Mouse (Mus musculus): ENCODE measurements around the gene Rab43.

GRCm38 (mm10) chr6:87786621-87787020, 25.3 kb downstream of the Rab43 start:
- TF ChIP-seq POLR2A (IDR thresholded peaks at IDR 0.05; ENCODE audit: control insufficient read depth in 1 of 2, insufficient read depth in 1 of 2, low read depth in 1 of 2, low read length in 2 of 2, poor library complexity in 1 of 2): no peak
- no peak for TF ChIP-seq CTCF (IDR thresholded peaks at IDR 0.05 in 2 of 3, conservative IDR thresholded peaks at IDR 0.05 in 1 of 3; ENCODE audit: control insufficient read depth in 1 of 3, insufficient read depth in 1 of 3, low read depth in 2 of 3, low read length in 3 of 3, poor library complexity in 1 of 3, severe bottlenecking in 1 of 3)
- TF ChIP-seq MAZ (IDR thresholded peaks at IDR 0.05; ENCODE audit: low read depth, low read length): no peak
- no peak for TF ChIP-seq GABPA (IDR thresholded peaks at IDR 0.05; ENCODE audit: low read depth, low read length)
- TF ChIP-seq RCOR1 (IDR thresholded peaks at IDR 0.05; ENCODE audit: low read depth, low read length): no peak
- no peak for TF ChIP-seq ZC3H11A (IDR thresholded peaks at IDR 0.05; ENCODE audit: low read depth, low read length)
- no peak for TF ChIP-seq NRF1 (IDR thresholded peaks at IDR 0.05; ENCODE audit: insufficient read depth, low read depth, low read length, poor library complexity, severe bottlenecking)
- TF ChIP-seq USF2 (IDR thresholded peaks at IDR 0.05; ENCODE audit: borderline replicate concordance in 1 of 2, insufficient read depth in 1 of 2, low read depth in 1 of 2, low read length in 2 of 2): no peak
- TF ChIP-seq ETS1 (IDR thresholded peaks at IDR 0.05; ENCODE audit: low read depth, low read length): no peak

Measured in MEL (cell line).